Mouse (Mus musculus) kidney, embryonic 16.5 days (tissue): ENCODE data around the gene BC029722. TPM values are rescaled to one million over a fixed set of nuclear protein-coding genes. Genes with fewer than 3 reads are reported as not detected.

Source experiments
- ATAC-seq: fragments of 200-750 bp; cut with Nextera tagmentation; 2 replicates; pipeline ENCODE4 v1.8.0; 2017; ENCODE audit warnings: moderate TSS enrichment; ENCODE audit not compliant: low FRiP score, low TSS enrichment
- H3K27ac ChIP-seq: fragments of 300-500 bp; sonication (generic); 2 replicates; pipeline ENCODE4 v1.5.1; 2014; ENCODE audit warnings: low read length
- H3K27me3 ChIP-seq: fragments of 300-500 bp; sonication (generic); 2 replicates; pipeline ENCODE4 v1.6.1; 2014; ENCODE audit warnings: low read length, control low read depth, mixed read lengths; ENCODE audit not compliant: insufficient read depth
- H3K36me3 ChIP-seq: fragments of 300-500 bp; sonication (generic); 2 replicates; pipeline ENCODE4 v1.6.1; 2014; ENCODE audit warnings: low read length, control low read depth, mixed read lengths; ENCODE audit not compliant: insufficient read depth
- H3K4me1 ChIP-seq: fragments of 300-500 bp; sonication (generic); 2 replicates; pipeline ENCODE4 v1.6.1; 2014; ENCODE audit warnings: low read length, control low read depth, mixed read lengths; ENCODE audit not compliant: insufficient read depth
- H3K4me2 ChIP-seq: fragments of 300-500 bp; sonication (generic); replicated peaks from 2 replicates; pipeline ENCODE4 v1.6.1; 2014; ENCODE audit warnings: low read depth, low read length
- H3K4me3 ChIP-seq: fragments of 300-500 bp; sonication (generic); 2 replicates; pipeline ENCODE4 v1.5.1; 2014; ENCODE audit warnings: mild to moderate bottlenecking, low read length
- H3K9ac ChIP-seq: fragments of 300-500 bp; sonication (generic); replicated peaks from 2 replicates; pipeline ENCODE4 v1.6.1; 2014; ENCODE audit warnings: low read length
- H3K9me3 ChIP-seq: fragments of 300-500 bp; sonication (generic); 2 replicates; pipeline ENCODE4 v1.6.1; 2016; ENCODE audit warnings: low read length, control low read depth
- WGBS: fragments of 180-500 bp; shearing (Covaris S2); extraction: QIAGEN DNeasy Blood & Tissue Kit; methylation state at CpG from one replicate; pipeline ENCODE4 v1.1.7; 2014; 5-methylcytosine and 5-hydroxymethylcytosine counted together
- polyA plus RNA-seq: library from polyadenylated mRNA; unstranded; fragments of >200 nt; fragmentation: Nextera tagmentation; extraction: Ambion mirVana; gene quantifications from 2 replicates; pipeline ENCODE4 v1.2.1, GENCODE M21; 2015

BC029722 gene
- polyA plus RNA-seq, 1 experiment from 2014 or later, result 20.0 TPM

DNA sequence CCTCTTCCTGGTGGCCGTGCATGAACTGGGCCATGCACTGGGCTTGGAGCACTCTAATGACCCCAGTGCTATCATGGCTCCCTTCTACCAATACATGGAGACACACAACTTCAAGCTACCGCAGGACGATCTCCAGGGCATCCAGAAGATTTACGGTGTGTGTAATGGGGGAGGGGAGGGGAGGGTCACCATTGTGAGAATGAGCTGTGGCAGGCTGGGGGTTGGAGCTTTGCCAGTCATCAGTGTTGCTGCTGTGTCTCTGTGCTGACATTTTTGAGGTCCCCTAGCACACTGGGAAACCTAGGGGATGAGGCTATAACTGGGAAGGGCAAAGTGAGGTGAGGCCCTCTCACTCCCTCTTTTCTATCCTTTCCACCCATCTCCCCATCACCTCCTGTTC lies 11.8 kb downstream of the BC029722 start:
- H3K9ac ChIP-seq, result no peak overlapping the region
- H3K4me1 ChIP-seq, result no peaks in the 10 kb centered on the region
- no peak overlapping the region for H3K4me3 ChIP-seq
- no peak for ATAC-seq
- no peak overlapping the region for H3K4me2 ChIP-seq
- peaks cover 3% of the 10 kb centered on the region; the same call in 1 of the 2 replicates for H3K9me3 ChIP-seq
- H3K27ac ChIP-seq, result no peak overlapping the region
- no peaks in the 10 kb centered on the region for H3K36me3 ChIP-seq
- no peaks in the 10 kb centered on the region for H3K27me3 ChIP-seq
- WGBS, result 38% methylated on average over 4 of the region's 4 CpGs

DNA sequence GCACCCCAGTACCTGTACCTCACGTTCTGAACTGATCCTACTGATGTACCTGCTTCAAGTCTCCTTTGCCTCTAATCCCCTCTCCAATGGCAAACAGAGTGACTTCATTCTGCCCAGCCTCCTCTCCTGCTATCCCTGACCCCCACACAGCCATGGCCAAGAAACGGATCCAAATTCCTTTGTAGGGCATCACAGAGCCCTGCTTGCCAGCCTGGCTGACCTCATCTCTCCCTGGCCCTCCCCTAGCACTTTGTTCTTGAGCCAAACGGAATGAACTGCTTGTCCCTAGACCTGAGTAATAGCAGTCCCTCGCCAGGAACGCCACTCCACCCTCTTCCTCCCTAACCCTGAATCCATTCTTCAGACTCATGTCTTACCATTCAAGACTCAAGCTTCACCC lies 12.7 kb downstream of the BC029722 start:
- Histone ChIP-seq H3K9me3 (peaks cover 3% of the 10 kb centered on the region; the same call in 1 of the 2 replicates), H3K27ac (no peak overlapping the region), H3K36me3 (no peaks in the 10 kb centered on the region), H3K4me3 (no peak overlapping the region), H3K4me2 (no peak overlapping the region), H3K4me1 (no peaks in the 10 kb centered on the region), H3K9ac (no peak overlapping the region), H3K27me3 (no peaks in the 10 kb centered on the region)
- WGBS, result 68% methylated on average over 5 of the region's 5 CpGs
- ATAC-seq, result no peak

DNA sequence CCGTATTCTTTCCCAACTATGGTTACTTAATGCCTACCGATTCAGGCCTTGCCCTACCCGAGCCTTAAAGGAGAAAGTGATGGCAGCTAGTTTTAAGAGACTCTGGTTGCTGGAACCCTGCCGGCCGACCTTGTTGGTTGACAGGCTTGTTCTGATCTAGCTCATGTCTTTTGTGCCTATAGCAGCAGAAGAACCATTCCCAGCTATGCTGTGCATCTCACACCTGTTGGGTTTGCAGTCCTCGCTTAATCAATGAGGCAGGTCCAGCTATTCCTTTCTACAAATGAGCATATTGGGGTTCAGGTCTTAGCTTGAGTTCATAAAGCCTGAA lies 13.3 kb downstream of the BC029722 start:
- 82% methylated on average over 6 of the region's 6 CpGs for WGBS
- no peaks in the 10 kb centered on the region for H3K4me1 ChIP-seq
- no peak overlapping the region for H3K4me2 ChIP-seq

DNA sequence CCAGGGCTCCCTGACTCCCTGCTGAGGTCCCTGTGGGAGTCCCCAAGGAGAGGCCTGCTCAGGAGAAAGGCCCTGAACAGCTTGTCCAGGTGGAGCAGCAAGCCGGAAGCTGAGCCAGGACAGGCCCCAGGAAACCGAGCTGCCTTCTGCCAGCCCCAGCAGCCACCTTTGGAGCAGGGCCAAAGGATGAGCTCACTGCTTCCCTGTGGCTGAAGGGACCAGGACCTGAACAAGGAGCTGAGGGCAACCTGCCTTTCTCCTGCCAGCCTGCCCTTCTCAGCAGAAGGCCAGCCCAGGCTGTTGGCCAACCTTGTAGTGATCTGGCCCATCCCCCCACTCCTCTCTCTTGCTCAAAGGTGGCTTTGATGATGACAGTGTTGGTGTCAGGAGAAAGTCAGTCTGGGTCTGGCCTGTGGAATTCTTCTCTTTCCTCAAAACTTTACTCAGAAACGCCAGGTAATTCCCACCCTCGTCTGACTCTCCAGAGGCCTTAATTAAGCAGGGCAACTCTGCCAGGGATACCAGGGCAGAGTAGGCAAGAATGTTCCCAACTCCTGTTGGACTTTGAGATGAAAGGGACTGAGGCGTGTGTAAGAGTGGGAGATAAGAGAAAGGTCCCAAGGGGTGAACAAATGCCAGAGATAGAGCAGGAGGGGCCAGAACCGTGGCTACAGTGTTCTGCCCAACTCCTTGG lies 13.8 kb downstream of the BC029722 start:
- no peaks in the 10 kb centered on the region for H3K27me3 ChIP-seq
- H3K27ac ChIP-seq, result no peak overlapping the region
- H3K9ac ChIP-seq, result no peak overlapping the region
- H3K4me3 ChIP-seq, result no peak overlapping the region
- no peaks in the 10 kb centered on the region for H3K4me1 ChIP-seq
- peaks cover 3% of the 10 kb centered on the region; the same call in 1 of the 2 replicates for H3K9me3 ChIP-seq
- 50% methylated on average over 6 of the region's 6 CpGs for WGBS
- no peak for ATAC-seq
- no peak overlapping the region for H3K4me2 ChIP-seq
- H3K36me3 ChIP-seq, result no peaks in the 10 kb centered on the region

More for the DNA sequence above, 13.3 kb downstream of the BC029722 start:
- H3K36me3 ChIP-seq, result no peaks in the 10 kb centered on the region
- no peak overlapping the region for H3K9ac ChIP-seq
- no peak for ATAC-seq
- no peak overlapping the region for H3K4me3 ChIP-seq
- H3K27ac ChIP-seq, result no peak overlapping the region
- H3K27me3 ChIP-seq, result no peaks in the 10 kb centered on the region
- H3K9me3 ChIP-seq, result peaks cover 3% of the 10 kb centered on the region; the same call in 1 of the 2 replicates

DNA sequence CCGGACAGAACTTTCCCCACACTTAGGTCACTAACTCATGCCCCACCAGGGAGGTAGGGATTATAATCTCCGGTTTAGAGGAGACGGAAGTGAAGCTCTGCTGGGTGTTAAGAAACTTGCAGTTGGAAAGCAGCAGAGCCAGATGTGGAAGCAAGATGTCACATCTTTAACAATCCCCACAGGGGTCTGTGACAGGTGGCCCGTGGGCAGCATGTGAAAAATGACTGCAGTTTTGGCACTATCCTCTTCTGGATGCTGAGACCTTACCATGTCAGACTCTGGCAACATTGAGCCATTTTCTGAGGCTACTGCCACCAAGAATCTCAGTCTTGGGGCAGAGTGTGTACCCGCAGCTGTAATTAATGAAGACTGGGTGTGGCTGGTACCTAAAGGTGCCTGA lies 15.2 kb downstream of the BC029722 start:
- Histone ChIP-seq H3K27ac (no peak overlapping the region), H3K27me3 (no peaks in the 10 kb centered on the region), H3K36me3 (no peaks in the 10 kb centered on the region), H3K4me1 (no peaks in the 10 kb centered on the region), H3K9me3 (peaks cover 3% of the 10 kb centered on the region; the same call in 1 of the 2 replicates), H3K9ac (no peak overlapping the region), H3K4me2 (no peak overlapping the region), H3K4me3 (no peak overlapping the region)
- WGBS, result 73% methylated on average over 5 of the region's 5 CpGs
- no peak for ATAC-seq

DNA sequence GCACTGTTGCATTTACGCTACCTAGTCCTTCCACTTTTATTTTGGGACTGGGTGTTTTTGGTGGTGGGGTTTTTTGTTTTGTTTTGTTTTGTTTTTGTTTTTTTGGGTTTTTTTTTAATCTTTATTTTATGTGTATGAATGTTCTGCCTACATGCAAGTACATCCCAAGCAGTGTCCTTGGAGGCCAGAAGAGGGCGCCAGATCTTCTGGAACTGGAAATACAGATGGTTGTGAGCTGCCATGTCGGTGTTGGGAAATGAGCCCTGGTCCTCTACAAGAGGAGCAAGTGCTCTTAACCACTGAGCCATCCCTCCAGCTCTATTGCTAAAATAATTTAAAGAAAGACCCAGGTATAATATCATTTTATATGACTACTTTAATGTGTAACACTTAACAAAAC lies 16.5 kb downstream of the BC029722 start:
- H3K27me3 ChIP-seq, result no peaks in the 10 kb centered on the region
- WGBS, result 62% methylated on average over 3 of the region's 3 CpGs

DNA sequence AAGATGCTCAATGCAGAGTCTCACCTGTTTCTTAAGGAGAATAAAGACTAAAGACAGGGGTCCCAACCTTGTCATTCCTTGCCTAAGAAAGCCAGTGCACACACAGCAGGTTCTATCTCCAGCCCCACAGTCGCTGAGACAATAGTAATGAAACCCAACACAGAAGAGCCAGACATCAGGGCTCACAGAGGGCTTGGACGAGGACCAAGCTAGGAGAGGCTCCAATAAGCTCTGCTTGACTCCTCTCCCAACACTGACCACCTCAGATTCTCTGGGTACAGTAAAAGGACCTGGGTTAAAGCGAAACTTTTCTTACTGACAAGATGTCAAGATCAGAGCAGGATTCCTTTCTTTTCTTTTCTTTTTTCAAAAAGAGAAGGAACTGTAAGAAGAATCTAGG lies 20.6 kb downstream of the BC029722 start:
- H3K27me3 ChIP-seq, result no peaks in the 10 kb centered on the region
- H3K9me3 ChIP-seq, result peaks cover 3% of the 10 kb centered on the region; the same call in 1 of the 2 replicates
- H3K4me2 ChIP-seq, result no peak overlapping the region
- no peaks in the 10 kb centered on the region for H3K4me1 ChIP-seq
- H3K36me3 ChIP-seq, result no peaks in the 10 kb centered on the region
- no peak overlapping the region for H3K4me3 ChIP-seq
- no peak for ATAC-seq
- 61% methylated on average over 3 of the region's 3 CpGs for WGBS
- no peak overlapping the region for H3K9ac ChIP-seq
- H3K27ac ChIP-seq, result no peak overlapping the region

More for the DNA sequence above, 16.5 kb downstream of the BC029722 start:
- Histone ChIP-seq H3K36me3 (no peaks in the 10 kb centered on the region), H3K4me1 (no peaks in the 10 kb centered on the region), H3K9me3 (peaks cover 3% of the 10 kb centered on the region; the same call in 1 of the 2 replicates), H3K4me3 (no peak overlapping the region), H3K9ac (no peak overlapping the region), H3K27ac (no peak overlapping the region), H3K4me2 (no peak overlapping the region)
- ATAC-seq, result no peak

DNA sequence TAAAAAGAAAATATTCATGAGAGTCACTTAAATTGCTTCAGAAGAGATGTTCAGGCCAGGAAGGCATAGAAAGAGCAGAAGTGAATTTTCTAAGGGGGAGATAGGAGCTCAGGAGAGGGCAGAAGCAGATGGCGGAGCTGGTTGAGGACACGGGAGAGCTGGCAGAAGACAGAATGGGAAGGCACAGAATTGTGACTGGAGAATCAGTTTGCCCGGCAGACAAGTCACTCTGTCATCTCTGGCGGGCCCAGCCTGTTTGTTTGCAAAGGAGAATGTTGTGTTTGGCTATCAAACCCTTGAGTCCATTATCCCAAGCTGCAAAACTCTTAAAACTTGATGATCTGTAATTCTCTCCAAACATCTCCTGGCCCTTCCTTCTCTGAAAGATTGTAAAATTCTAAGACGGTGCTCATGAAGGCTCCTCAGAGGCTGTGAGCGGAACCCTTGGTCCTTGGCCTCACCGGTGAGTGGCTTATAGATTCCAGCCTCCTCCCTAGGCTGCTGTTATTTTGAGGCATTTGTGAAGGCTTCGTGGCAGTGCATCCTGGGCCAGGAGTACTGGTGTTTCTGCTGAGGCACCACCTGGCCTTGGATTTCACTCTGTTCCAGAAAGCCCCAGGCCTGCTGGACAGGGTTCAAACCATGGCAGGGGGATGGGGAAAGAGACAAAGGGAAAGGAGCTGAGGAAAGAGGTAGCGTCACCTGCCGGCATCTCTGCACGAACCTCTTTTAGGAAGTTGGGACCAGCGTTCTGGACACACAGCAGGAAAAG lies 24.4 kb downstream of the BC029722 start:
- Histone ChIP-seq H3K4me1 (no peaks in the 10 kb centered on the region), H3K4me2 (no peak overlapping the region), H3K9me3 (no peaks in the 10 kb centered on the region), H3K36me3 (no peaks in the 10 kb centered on the region), H3K27ac (no peak overlapping the region), H3K9ac (no peak overlapping the region), H3K27me3 (no peaks in the 10 kb centered on the region), H3K4me3 (no peak overlapping the region)
- ATAC-seq, result no peak
- 84% methylated on average over 12 of the region's 12 CpGs for WGBS

DNA sequence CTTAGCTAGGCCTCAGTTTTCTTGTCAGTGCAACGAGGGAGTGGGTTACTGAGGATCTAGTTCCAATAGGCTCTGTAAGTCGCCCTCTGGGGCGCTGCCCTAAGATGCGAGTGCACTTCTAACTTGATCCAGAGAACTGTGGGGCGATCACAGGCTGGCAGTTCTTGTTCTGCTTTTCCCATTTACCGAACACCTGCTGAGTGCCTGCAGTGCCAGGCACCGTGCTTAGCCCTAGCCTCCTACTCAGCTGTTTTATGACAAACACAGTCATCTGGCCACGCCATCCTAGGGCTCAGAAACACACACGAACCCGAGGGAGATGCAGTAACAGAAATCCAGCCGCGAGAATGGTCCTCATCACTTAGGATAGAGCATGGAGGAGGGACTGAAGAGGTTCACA lies 26.3 kb downstream of the BC029722 start:
- no peak for ATAC-seq
- 25% methylated on average over 12 of the region's 12 CpGs for WGBS
- Histone ChIP-seq H3K36me3 (no peaks in the 10 kb centered on the region), H3K9me3 (no peaks in the 10 kb centered on the region), H3K9ac (no peak overlapping the region), H3K27ac (no peak overlapping the region), H3K27me3 (no peaks in the 10 kb centered on the region), H3K4me3 (no peak overlapping the region), H3K4me1 (no peaks in the 10 kb centered on the region), H3K4me2 (0 out of 2 replicates have a peak overlapping the region, but pooled peaks have one; percentile 12)
